Mouse (Mus musculus): Measurements from ENCODE around the gene Camk2d.

Gene Camk2d

GRCm38 (mm10) chr3:126613510-126614128 is 17.5 kb downstream of the Camk2d start:
- peak; percentile 20 for DNase-seq

- no peak for DNase-seq
Measured at GRCm38 (mm10) chr3:126615306-126615705, 19.2 kb downstream of the Camk2d start.

- no peak for DNase-seq
Measured at GRCm38 (mm10) chr3:126620152-126620551, 24.1 kb downstream of the Camk2d start.

- no peak for DNase-seq
Measured at GRCm38 (mm10) chr3:126622509-126622908, 26.4 kb downstream of the Camk2d start.

GRCm38 (mm10) chr3:126624994-126625763 is 29.1 kb downstream of the Camk2d start:
- DNase-seq: no peak

GRCm38 (mm10) chr3:126625764-126626040 is 29.6 kb downstream of the Camk2d start:
- no peak for DNase-seq

- no peak for DNase-seq
Measured at GRCm38 (mm10) chr3:126627968-126628367, 31.9 kb downstream of the Camk2d start.

- DNase-seq: no peak
Measured at GRCm38 (mm10) chr3:126628380-126628779, 32.3 kb downstream of the Camk2d start.

GRCm38 (mm10) chr3:126629040-126629439 is 32.9 kb downstream of the Camk2d start:
- no peak for DNase-seq

- DNase-seq: no peak
Measured at GRCm38 (mm10) chr3:126630111-126630869, 34.2 kb downstream of the Camk2d start.

GRCm38 (mm10) chr3:126631583-126631982 is 35.5 kb downstream of the Camk2d start:
- no peak for DNase-seq

GRCm38 (mm10) chr3:126632580-126632979 is 36.5 kb downstream of the Camk2d start:
- no peak for DNase-seq

GRCm38 (mm10) chr3:126634171-126634570 is 38.1 kb downstream of the Camk2d start:
- DNase-seq: no peak

- no peak for DNase-seq
Measured at GRCm38 (mm10) chr3:126638259-126638658, 42.2 kb downstream of the Camk2d start.

- no peak for DNase-seq
Measured at GRCm38 (mm10) chr3:126639098-126639513, 43.0 kb downstream of the Camk2d start.

GRCm38 (mm10) chr3:126640443-126641251 is 44.5 kb downstream of the Camk2d start:
- DNase-seq: no peak

GRCm38 (mm10) chr3:126641451-126641850 is 45.3 kb downstream of the Camk2d start:
- DNase-seq: no peak

- peak; percentile 59 for DNase-seq
Measured at GRCm38 (mm10) chr3:126643071-126644010, 47.2 kb downstream of the Camk2d start.

- DNase-seq: peak; percentile 20
Measured at GRCm38 (mm10) chr3:126650332-126650731, 54.2 kb downstream of the Camk2d start.

- DNase-seq: no peak
Measured at GRCm38 (mm10) chr3:126650747-126651146, 54.6 kb downstream of the Camk2d start.

GRCm38 (mm10) chr3:126652361-126652760 is 56.3 kb downstream of the Camk2d start:
- no peak for DNase-seq

GRCm38 (mm10) chr3:126653118-126653517 is 57.0 kb downstream of the Camk2d start:
- DNase-seq: no peak
